Mouse (Mus musculus): Measurements from ENCODE around the gene Tfap2b. TPM values are rescaled to one million over a fixed set of nuclear protein-coding genes. Genes with fewer than 3 reads are reported as not detected.

Gene Tfap2b
- not detected in 2 replicates for polyA plus RNA-seq (2015; fragmentation: Nextera tagmentation; extraction: Ambion mirVana)

GRCm38 (mm10) chr1:19208641-19209358, at the start of gene Tfap2b:
Gene Tfap2b (plus strand): TSS chr1:19208914.
- TF ChIP-seq CTCF (IDR thresholded peaks at IDR 0.05; ENCODE audit: low read depth), result no peak
- Histone ChIP-seq H3K36me3 (ENCODE audit: control insufficient read depth, insufficient read depth) (no peaks in the 10 kb centered on the region), H3K9me3 (ENCODE audit: control insufficient read depth) (no peaks in the 10 kb centered on the region), H3K27me3 (replicated peaks; ENCODE audit: control insufficient read depth, insufficient read depth, low read length) (peaks cover 64% of the 10 kb centered on the region), H3K4me1 (replicated peaks; ENCODE audit: control insufficient read depth, insufficient read depth, low read length) (no peaks in the 10 kb centered on the region), H3K4me2 (replicated peaks; ENCODE audit: low read depth) (peak within 1 kb of the TSS; percentile 61), H3K9ac (ENCODE audit: low read depth, low read length) (no peak within 1 kb of the TSS), H3K4me3 (ENCODE audit: low read depth, low read length) (peak within 1 kb of the TSS; percentile 36), H3K27ac (ENCODE audit: low read depth, low read length) (no peak within 1 kb of the TSS)
- no peak for ATAC-seq
- WGBS, result 4% methylated on average over 26 of the region's 26 CpGs

- no peak overlapping the region for H3K4me3 ChIP-seq (ENCODE audit: low read depth, low read length)
- 5% methylated on average over 4 of the region's 4 CpGs for WGBS
- no peak overlapping the region for H3K27ac ChIP-seq (ENCODE audit: low read depth, low read length)
- no peak overlapping the region for H3K9ac ChIP-seq (ENCODE audit: low read depth, low read length)
- no peaks in the 10 kb centered on the region for H3K36me3 ChIP-seq (ENCODE audit: control insufficient read depth, insufficient read depth)
- no peak for ATAC-seq
- no peaks in the 10 kb centered on the region for H3K4me1 ChIP-seq (replicated peaks; ENCODE audit: control insufficient read depth, insufficient read depth, low read length)
- no peaks in the 10 kb centered on the region for H3K9me3 ChIP-seq (ENCODE audit: control insufficient read depth)
- H3K27me3 ChIP-seq (replicated peaks; ENCODE audit: control insufficient read depth, insufficient read depth, low read length), result no peaks in the 10 kb centered on the region
- H3K4me2 ChIP-seq (replicated peaks; ENCODE audit: low read depth), result no peak overlapping the region
- peak; percentile 78 for TF ChIP-seq CTCF (IDR thresholded peaks at IDR 0.05; ENCODE audit: low read depth)
These were observed 29.8 kb upstream of the Tfap2b start for GRCm38 (mm10) chr1:19178742-19179397.

GRCm38 (mm10) chr1:19205649-19206048, 3.1 kb upstream of the Tfap2b start:
- no peak for ATAC-seq
- Histone ChIP-seq H3K9ac (ENCODE audit: low read depth, low read length) (no peak overlapping the region), H3K36me3 (ENCODE audit: control insufficient read depth, insufficient read depth) (no peaks in the 10 kb centered on the region), H3K27me3 (replicated peaks; ENCODE audit: control insufficient read depth, insufficient read depth, low read length) (peaks cover 39% of the 10 kb centered on the region), H3K4me2 (replicated peaks; ENCODE audit: low read depth) (peak overlapping the region; percentile 53), H3K27ac (ENCODE audit: low read depth, low read length) (no peak overlapping the region), H3K9me3 (ENCODE audit: control insufficient read depth) (no peaks in the 10 kb centered on the region), H3K4me3 (ENCODE audit: low read depth, low read length) (peak overlapping the region; percentile 27), H3K4me1 (replicated peaks; ENCODE audit: control insufficient read depth, insufficient read depth, low read length) (no peaks in the 10 kb centered on the region)
- WGBS, result 2% methylated on average over 12 of the region's 12 CpGs
- peak; percentile 84 for TF ChIP-seq CTCF (IDR thresholded peaks at IDR 0.05; ENCODE audit: low read depth)

- Histone ChIP-seq H3K4me3 (ENCODE audit: low read depth, low read length) (peak overlapping the region; percentile 27), H3K4me1 (replicated peaks; ENCODE audit: control insufficient read depth, insufficient read depth, low read length) (no peaks in the 10 kb centered on the region), H3K9me3 (ENCODE audit: control insufficient read depth) (no peaks in the 10 kb centered on the region), H3K9ac (ENCODE audit: low read depth, low read length) (no peak overlapping the region), H3K27me3 (replicated peaks; ENCODE audit: control insufficient read depth, insufficient read depth, low read length) (peaks cover 44% of the 10 kb centered on the region), H3K4me2 (replicated peaks; ENCODE audit: low read depth) (peak overlapping the region; percentile 13; the same call in 1 of the 2 replicates), H3K27ac (ENCODE audit: low read depth, low read length) (no peak overlapping the region), H3K36me3 (ENCODE audit: control insufficient read depth, insufficient read depth) (no peaks in the 10 kb centered on the region)
- ATAC-seq, result no peak
- TF ChIP-seq CTCF (IDR thresholded peaks at IDR 0.05; ENCODE audit: low read depth), result peak; percentile 64
- 3% methylated on average over 7 of the region's 7 CpGs for WGBS
These were observed 2.5 kb upstream of the Tfap2b start for GRCm38 (mm10) chr1:19206194-19206593.

GRCm38 (mm10) chr1:19207611-19208010, 1.1 kb upstream of the Tfap2b start:
- Histone ChIP-seq H3K36me3 (ENCODE audit: control insufficient read depth, insufficient read depth) (no peaks in the 10 kb centered on the region), H3K4me3 (ENCODE audit: low read depth, low read length) (no peak overlapping the region), H3K27me3 (replicated peaks; ENCODE audit: control insufficient read depth, insufficient read depth, low read length) (peaks cover 55% of the 10 kb centered on the region), H3K4me2 (replicated peaks; ENCODE audit: low read depth) (no peak overlapping the region), H3K4me1 (replicated peaks; ENCODE audit: control insufficient read depth, insufficient read depth, low read length) (no peaks in the 10 kb centered on the region), H3K9me3 (ENCODE audit: control insufficient read depth) (no peaks in the 10 kb centered on the region), H3K9ac (ENCODE audit: low read depth, low read length) (no peak overlapping the region), H3K27ac (ENCODE audit: low read depth, low read length) (no peak overlapping the region)
- no peak for ATAC-seq
- WGBS, result 5% methylated on average over 4 of the region's 4 CpGs
- TF ChIP-seq CTCF (IDR thresholded peaks at IDR 0.05; ENCODE audit: low read depth), result no peak

- H3K4me3 ChIP-seq (ENCODE audit: low read depth, low read length), result peak overlapping the region; percentile 36
- TF ChIP-seq CTCF (IDR thresholded peaks at IDR 0.05; ENCODE audit: low read depth), result no peak
- ATAC-seq, result no peak
- no peaks in the 10 kb centered on the region for H3K4me1 ChIP-seq (replicated peaks; ENCODE audit: control insufficient read depth, insufficient read depth, low read length)
- peaks cover 70% of the 10 kb centered on the region for H3K27me3 ChIP-seq (replicated peaks; ENCODE audit: control insufficient read depth, insufficient read depth, low read length)
- no peaks in the 10 kb centered on the region for H3K9me3 ChIP-seq (ENCODE audit: control insufficient read depth)
- H3K27ac ChIP-seq (ENCODE audit: low read depth, low read length), result no peak overlapping the region
- 2% methylated on average over 10 of the region's 10 CpGs for WGBS
- no peak overlapping the region for H3K9ac ChIP-seq (ENCODE audit: low read depth, low read length)
- H3K4me2 ChIP-seq (replicated peaks; ENCODE audit: low read depth), result peak overlapping the region; percentile 61; the same call in 1 of the 2 replicates
- no peaks in the 10 kb centered on the region for H3K36me3 ChIP-seq (ENCODE audit: control insufficient read depth, insufficient read depth)
These were observed 638 bp downstream of the Tfap2b start for GRCm38 (mm10) chr1:19209359-19209745.
